Mouse (Mus musculus): ENCODE measurements around the gene Ccn1. TPM values are rescaled to one million over a fixed set of nuclear protein-coding genes. Genes with fewer than 3 reads are reported as not detected.

Gene Ccn1
- 5.6 TPM for polyA plus RNA-seq (2014; fragmentation: Illumina TruSeq; extraction: RNeasy Lipid Tissue Mini Kit (QIAGEN cat#74804))

DNA sequence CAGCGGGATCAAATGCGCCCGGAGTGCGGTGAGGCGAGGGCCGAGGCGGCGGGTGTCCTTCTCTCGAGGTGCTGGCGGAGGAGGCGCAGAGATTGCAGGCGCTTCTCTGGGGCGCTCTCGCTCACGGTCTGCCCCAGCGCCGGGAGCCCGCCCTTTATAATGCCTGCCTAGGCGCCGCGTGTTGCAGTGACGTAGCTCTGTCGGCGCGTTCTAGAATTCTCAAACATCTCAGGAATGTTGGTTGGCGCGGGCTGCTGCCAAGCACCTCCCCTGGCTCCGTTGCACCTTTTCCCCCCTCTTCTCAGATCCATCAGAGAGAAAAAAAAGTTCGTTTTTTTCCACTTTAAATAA lies at the start of gene Ccn1:
Gene Ccn1 (minus strand): TSS at position 130 of the 351 bp plus-strand sequence.

Other genes starting within 250 kb of the Ccn1 start
- gene Znhit6, start 73.8 kb downstream of the Ccn1 start, polyA plus RNA-seq (2014; fragmentation: Illumina TruSeq; extraction: RNeasy Lipid Tissue Mini Kit (QIAGEN cat#74804)): 54.1 TPM
- gene Ddah1, start 108.7 kb upstream of the Ccn1 start, polyA plus RNA-seq (2014; fragmentation: Illumina TruSeq; extraction: RNeasy Lipid Tissue Mini Kit (QIAGEN cat#74804)): 49.1 TPM